Mouse (Mus musculus) bone marrow macrophage, adult 2 months (primary cell): ENCODE measurements around the gene E330021D16Rik. TPM values are rescaled to one million over a fixed set of nuclear protein-coding genes. Genes with fewer than 3 reads are reported as not detected.
"Not testable (repeated sequence)": the region's sequence is repeated elsewhere in the genome, so short reads cannot be mapped to it uniquely, and the experiment has no call there.

ENCODE experiments used
- H3K27ac ChIP-seq: 2 replicates; pipeline ENCODE4 v1.5.1; 2012; ENCODE audit warnings: low read depth, low read length; ENCODE audit not compliant: insufficient read depth
- H3K4me1 ChIP-seq: 2 replicates; pipeline ENCODE4 v1.6.1; 2012; ENCODE audit warnings: low read length; ENCODE audit not compliant: control insufficient read depth, insufficient read depth
- H3K4me3 ChIP-seq: 2 replicates; pipeline ENCODE4 v1.5.1; 2012; ENCODE audit warnings: mild to moderate bottlenecking, low read length, moderate library complexity; ENCODE audit not compliant: insufficient read depth
- CTCF ChIP-seq: IDR thresholded peaks from 2 replicates; pipeline ENCODE4 v1.5.1; 2012; ENCODE audit warnings: low read depth, mild to moderate bottlenecking, low read length, moderate library complexity
- POLR2A ChIP-seq: IDR thresholded peaks from 2 replicates; pipeline ENCODE4 v1.6.1; 2012; ENCODE audit warnings: mild to moderate bottlenecking, low read depth, low read length, borderline replicate concordance
- polyA plus RNA-seq: library from polyadenylated mRNA; stranded (reverse); fragments of >200 nt; gene quantifications from 2 replicates; pipeline ENCODE4 v1.2.4, GENCODE M21; 2012; ENCODE audit not compliant: missing spikeins, insufficient read depth, insufficient read length

Gene E330021D16Rik
- polyA plus RNA-seq, 1 experiment = not detected

- H3K4me1 ChIP-seq = peaks cover 12% of the 10 kb centered on the region
- peak overlapping the region; percentile 24; the same call in 1 of the 2 replicates for H3K4me3 ChIP-seq
- H3K27ac ChIP-seq = peak overlapping the region; percentile 97
These were observed 33.9 kb upstream of the E330021D16Rik start for GRCm38 (mm10) chr6:136449270-136449692.

GRCm38 (mm10) chr6:136439205-136439604 is 23.8 kb upstream of the E330021D16Rik start:
- not testable (repeated sequence) for H3K4me1 ChIP-seq, H3K4me3 ChIP-seq, H3K27ac ChIP-seq

More at GRCm38 (mm10) chr6:136449270-136449692, 33.9 kb upstream of the E330021D16Rik start:
- TF ChIP-seq CTCF = no peak
- TF ChIP-seq POLR2A = no peak

GRCm38 (mm10) chr6:136436151-136436550 is 20.8 kb upstream of the E330021D16Rik start:
- H3K4me3 ChIP-seq, H3K27ac ChIP-seq: not testable (repeated sequence)

GRCm38 (mm10) chr6:136433573-136433972 is 18.2 kb upstream of the E330021D16Rik start:
- H3K27ac ChIP-seq = no peak overlapping the region
- no peaks in the 10 kb centered on the region for H3K4me1 ChIP-seq
- H3K4me3 ChIP-seq = no peak overlapping the region
- no peak for TF ChIP-seq POLR2A
- no peak for TF ChIP-seq CTCF

More at GRCm38 (mm10) chr6:136436151-136436550, 20.8 kb upstream of the E330021D16Rik start:
- not testable (repeated sequence) for H3K4me1 ChIP-seq

GRCm38 (mm10) chr6:136431896-136432248 is 16.5 kb upstream of the E330021D16Rik start:
- H3K4me1 ChIP-seq = no peaks in the 10 kb centered on the region
- H3K27ac ChIP-seq = no peak overlapping the region
- no peak overlapping the region for H3K4me3 ChIP-seq
- TF ChIP-seq CTCF = no peak
- no peak for TF ChIP-seq POLR2A

- Histone ChIP-seq H3K4me1 (no peaks in the 10 kb centered on the region), H3K27ac (no peak overlapping the region), H3K4me3 (no peak overlapping the region)
- no peak for TF ChIP-seq POLR2A
- no peak for TF ChIP-seq CTCF
These were observed 16.0 kb upstream of the E330021D16Rik start for GRCm38 (mm10) chr6:136431169-136431895.

GRCm38 (mm10) chr6:136429441-136429840 is 14.1 kb upstream of the E330021D16Rik start:
- no peaks in the 10 kb centered on the region for H3K4me1 ChIP-seq
- no peak overlapping the region for H3K27ac ChIP-seq
- H3K4me3 ChIP-seq = no peak overlapping the region
- TF ChIP-seq CTCF (no peak), POLR2A (no peak)

GRCm38 (mm10) chr6:136428412-136428811 is 13.0 kb upstream of the E330021D16Rik start:
- H3K4me1 ChIP-seq = no peaks in the 10 kb centered on the region
- H3K27ac ChIP-seq = no peak overlapping the region
- no peak overlapping the region for H3K4me3 ChIP-seq
- TF ChIP-seq CTCF (no peak), POLR2A (no peak)

GRCm38 (mm10) chr6:136427240-136427639 is 11.9 kb upstream of the E330021D16Rik start:
- TF ChIP-seq POLR2A (no peak), CTCF (no peak)
- no peak overlapping the region for H3K27ac ChIP-seq
- no peak overlapping the region for H3K4me3 ChIP-seq
- H3K4me1 ChIP-seq = no peaks in the 10 kb centered on the region

- Histone ChIP-seq H3K27ac (no peak overlapping the region), H3K4me1 (no peaks in the 10 kb centered on the region), H3K4me3 (no peak overlapping the region)
- TF ChIP-seq CTCF (no peak), POLR2A (no peak)
These were observed 10.6 kb upstream of the E330021D16Rik start for GRCm38 (mm10) chr6:136425956-136426355.
